Mouse (Mus musculus): ENCODE results near the gene Gm10577.

The Gm10577 gene

DNA sequence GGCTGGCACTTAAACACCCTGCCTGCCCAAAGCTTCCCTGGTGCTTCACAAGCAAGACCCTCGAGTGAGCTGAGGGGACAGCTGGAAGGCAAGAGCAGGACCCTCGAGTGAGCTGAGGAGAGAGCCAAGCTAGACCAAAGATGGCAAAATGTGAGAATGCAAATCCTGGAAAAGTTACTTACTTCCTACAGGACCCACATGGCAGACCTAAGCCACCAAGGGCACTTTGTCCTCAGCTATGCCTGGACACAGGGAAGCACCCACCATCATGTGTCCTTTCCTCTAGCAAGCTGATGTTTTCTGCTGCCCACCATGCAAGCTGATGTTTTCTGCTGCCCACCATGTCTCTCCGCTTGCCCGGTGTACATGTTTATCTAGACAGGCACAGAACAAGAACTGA, at the start of gene Gm10577:
Gm10577 (minus strand) TSS at position 101 of the 400 bp plus-strand sequence.
- in situ Hi-C loops (cut with MboI; ENCODE audit: low sequenced_read_pairs): no loop called here

DNA sequence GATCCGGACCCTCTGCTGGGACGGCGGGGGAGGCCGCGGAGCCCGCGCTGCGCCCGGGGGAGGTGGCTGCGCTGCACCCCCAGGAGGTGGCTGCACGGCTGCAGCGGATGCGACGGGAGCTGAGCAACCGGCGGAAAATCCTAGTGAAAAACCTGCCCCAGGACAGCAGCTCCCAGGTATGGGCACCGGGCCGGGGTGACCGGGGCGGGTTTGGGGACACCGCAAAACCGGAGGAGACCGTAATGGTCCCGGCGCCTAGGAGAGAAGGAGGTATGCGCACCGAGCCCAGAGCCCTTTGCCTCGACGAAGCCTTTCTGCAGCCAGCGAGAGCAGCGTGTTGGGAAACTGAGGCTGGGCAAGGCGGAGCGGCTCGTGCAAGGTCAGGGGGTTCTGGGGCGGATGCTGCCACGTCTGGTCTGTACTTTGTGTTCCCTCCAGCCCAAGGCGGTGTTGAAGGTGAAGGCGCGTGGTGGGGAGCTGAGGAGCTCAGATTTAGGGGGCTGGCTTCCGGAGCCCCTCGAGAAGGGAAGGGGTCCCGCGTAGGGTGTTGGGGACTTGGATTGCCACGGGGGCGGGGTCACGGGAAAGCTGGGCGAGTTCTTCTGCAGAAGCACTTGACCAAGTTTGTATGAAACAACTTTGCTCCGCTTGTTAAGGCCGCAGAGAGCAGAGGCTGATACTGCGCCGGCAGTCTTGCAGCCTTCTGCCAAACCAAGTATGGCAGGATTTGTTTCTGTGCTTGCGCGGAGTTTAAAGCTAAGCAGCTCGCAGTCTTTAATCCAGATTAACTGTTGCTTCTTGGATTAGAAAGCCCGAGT, 48.9 kb upstream of the Gm10577 start:
- in situ Hi-C loops (cut with MboI; ENCODE audit: low sequenced_read_pairs): no loop called here

DNA sequence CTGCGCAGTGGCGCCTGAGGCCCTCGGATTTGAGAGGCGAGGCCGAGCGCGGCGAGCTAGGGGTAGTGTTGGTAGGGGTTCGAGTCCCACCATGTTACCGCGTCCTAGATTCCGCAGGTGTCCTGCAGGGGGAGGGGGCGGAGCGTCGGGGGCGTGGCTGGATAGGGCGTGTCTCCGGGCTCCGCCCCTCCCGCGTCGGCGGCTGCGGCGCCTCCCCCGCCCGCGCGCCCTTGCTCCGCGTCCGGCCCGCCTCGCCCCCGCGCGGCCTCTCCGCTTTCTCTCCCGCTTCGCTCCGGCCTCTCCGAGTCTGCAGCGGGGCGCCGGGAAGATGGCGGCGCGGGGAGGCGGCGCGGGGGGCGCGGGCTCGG, 48.3 kb upstream of the Gm10577 start, which contains the start of gene Raver2:
Raver2 (plus strand) TSS at position 198 of the 368 bp plus-strand sequence.
- in situ Hi-C loops (cut with MboI; ENCODE audit: low sequenced_read_pairs): no loop called here

DNA sequence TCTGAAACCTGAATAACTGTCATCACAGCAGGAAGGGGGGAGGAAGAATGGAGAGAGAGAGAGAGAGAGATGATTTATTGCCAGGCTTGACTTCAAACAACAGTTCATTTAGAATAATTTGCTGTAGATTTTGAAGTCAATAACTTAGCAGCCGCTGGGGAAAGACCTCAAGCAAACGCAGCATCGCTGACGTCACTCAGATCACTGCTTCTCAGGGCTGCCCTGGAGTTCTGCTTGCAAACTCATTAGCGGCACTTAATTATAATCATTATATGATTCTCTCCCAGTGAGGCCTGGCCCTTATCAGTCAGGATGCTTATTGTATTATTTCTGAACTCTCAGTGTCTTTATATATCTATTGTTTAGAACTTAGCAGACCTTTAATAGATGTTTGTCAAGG, 45.9 kb upstream of the Gm10577 start:
- in situ Hi-C loops (cut with MboI; ENCODE audit: low sequenced_read_pairs): no loop called here

DNA sequence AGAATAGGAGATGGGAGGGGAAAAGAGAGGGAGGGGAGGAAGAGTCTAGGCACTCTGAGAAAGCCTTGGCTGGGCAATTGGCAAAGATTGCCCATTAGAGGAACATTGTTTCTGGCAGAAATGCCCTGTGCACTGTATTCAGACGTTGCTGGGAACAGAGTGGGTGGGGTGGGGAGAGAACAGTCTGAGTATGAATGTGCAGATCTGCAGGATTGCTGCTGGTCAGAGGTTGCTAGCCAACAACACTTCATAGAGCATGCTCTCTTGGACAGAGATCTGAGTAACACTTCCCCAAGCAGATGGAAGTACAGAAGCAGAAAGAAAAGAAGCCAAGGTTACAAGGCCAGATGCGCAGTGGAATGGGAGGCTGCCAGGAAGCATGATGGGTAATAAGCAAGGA, 41.6 kb upstream of the Gm10577 start:
- in situ Hi-C loops (cut with MboI; ENCODE audit: low sequenced_read_pairs): no loop called here

DNA sequence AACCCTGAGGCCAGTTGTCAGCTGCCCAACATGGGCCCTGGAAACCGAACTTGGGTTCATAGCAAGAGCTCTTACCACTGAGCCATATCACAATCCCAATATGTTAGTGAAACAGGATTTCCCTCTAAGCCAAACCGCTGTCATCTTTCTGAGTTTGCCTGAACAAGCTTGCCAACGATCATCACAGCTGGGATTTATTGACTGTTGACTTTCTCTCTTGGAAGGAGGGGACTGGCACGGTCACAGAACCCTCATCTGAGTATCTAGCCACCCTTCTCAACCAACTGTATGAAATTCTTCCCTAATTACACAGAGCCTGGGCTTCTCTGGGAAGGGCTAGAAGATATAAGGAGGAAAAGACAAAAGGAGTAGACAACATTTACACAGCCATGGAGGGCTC, 26.1 kb upstream of the Gm10577 start:
- in situ Hi-C loops (cut with MboI; ENCODE audit: low sequenced_read_pairs): no loop called here

DNA sequence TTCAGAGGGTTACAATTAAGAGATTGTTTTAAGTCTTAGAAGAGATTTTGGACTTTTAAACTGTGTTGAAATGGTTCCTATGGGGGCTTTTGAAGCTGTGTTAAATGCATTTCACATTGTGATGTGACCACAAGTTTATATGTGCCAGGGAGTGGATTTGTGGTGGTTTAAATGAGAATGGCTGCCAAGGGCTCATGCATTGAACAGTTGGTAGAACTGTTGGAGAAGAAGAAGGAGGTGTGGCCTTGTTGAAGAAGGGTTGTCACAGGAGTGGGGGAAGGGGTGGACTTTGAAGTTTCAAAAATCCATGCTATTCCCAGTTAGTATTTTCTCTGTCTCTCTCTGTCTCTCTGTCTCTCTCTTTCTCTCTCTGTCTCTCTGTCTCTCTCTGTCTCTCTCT, 23.7 kb upstream of the Gm10577 start:
- in situ Hi-C loops (cut with MboI; ENCODE audit: low sequenced_read_pairs): no loop called here

DNA sequence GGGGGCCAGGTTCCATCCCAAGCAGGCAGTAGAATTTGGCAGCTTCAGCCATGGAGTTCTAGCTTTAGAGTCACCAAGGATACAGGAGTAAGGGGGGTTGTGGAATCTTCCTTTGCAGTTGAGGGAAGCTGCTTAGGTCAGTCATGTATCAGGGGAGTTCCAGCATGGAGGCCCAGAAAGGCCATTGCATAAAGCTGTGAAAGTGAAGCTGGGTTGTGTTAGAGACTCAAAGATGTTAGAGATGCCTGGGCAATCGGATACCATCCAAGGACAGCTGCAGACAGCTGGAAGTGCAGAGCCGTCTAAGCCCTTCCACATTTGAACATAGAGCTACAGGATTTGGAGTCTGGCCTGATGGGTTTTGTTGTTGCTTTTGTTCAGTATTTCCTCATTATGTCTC, 23.2 kb upstream of the Gm10577 start:
- in situ Hi-C loops (cut with MboI; ENCODE audit: low sequenced_read_pairs): no loop called here

DNA sequence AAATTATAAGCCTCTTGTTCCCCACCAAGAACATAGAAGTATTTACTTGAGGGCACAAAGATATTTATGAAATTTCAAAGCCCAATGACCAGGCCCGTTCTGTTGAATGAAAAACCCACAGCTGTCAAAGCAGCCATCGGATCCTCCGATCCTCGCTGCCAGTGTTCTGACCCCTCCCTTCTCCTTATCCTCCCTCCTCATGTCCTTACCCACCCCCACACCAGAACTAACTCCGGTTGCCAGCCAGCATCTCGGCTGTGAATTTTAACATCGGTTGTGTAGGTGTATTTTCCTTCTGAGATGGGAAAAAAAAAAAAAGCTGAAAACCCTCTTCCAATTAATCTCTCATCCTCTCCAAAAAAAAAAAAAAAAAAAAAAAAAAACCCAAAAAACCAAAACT, 16.7 kb upstream of the Gm10577 start:
- in situ Hi-C loops (cut with MboI; ENCODE audit: low sequenced_read_pairs): no loop called here

DNA sequence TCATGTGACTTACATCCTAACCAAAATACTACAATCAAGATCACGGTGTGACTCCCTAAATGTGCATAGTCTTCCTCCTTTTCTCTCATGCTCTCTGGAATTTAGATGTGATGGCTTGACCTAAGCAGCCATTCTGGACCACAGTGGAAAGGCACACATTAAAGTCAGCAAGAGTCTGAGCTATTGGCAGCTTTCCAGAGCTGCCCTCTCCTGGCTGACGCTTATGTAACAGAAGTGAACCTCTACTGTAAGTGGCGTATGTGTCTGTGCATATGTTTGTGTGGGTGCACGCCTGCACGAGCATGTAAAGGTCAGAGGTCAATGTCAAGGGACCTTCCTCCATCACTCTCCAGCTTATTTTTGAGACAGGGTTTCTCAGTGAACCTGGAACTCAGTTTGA, 14.6 kb upstream of the Gm10577 start:
- in situ Hi-C loops (cut with MboI; ENCODE audit: low sequenced_read_pairs): no loop called here

DNA sequence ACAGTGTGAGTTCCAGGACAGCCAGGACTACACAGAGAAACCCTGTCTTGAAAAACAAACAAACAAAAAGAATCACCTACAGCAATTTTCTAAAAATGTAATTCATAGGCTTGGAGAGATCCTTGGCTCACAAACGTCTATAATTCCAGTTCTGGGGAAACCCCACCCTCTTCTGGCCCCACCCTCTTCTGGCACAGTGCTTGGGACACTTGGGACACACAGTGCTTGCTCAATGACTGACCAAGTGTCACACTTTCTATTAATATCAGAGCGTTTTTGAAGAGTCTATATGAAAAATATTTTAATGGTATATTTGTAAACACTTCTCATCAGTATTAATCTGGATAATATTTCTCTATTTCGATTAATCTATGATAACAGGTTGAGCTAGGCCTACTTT, 12.6 kb upstream of the Gm10577 start:
- in situ Hi-C loops (cut with MboI; ENCODE audit: low sequenced_read_pairs): no loop called here

DNA sequence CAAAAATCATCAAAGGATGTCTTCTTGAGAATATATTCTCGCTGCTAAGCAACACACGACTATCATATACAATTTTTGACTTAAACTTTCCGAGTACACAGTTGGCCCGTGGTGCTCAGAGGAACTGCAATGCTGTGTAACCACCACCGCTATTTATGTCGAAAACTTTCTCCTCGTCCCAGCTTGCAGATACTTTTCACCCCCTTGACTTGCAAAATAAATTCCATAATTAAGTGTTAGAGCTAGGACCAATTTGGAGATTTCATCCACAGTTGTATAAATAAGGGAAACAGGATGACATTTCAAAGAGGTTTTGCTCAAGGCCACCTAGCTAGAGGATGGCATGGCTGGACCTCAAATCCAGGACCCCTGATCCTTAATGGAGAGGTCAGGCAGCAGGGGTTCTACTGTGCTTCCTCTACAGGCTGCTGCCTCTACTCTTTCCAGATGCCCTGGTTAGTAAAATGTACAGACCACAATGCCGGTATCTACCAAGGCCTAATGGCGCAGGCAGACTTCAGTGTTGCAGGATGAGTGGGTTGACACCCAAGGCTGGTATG, 7.4 kb upstream of the Gm10577 start:
- in situ Hi-C loops (cut with MboI; ENCODE audit: low sequenced_read_pairs): no loop called here

DNA sequence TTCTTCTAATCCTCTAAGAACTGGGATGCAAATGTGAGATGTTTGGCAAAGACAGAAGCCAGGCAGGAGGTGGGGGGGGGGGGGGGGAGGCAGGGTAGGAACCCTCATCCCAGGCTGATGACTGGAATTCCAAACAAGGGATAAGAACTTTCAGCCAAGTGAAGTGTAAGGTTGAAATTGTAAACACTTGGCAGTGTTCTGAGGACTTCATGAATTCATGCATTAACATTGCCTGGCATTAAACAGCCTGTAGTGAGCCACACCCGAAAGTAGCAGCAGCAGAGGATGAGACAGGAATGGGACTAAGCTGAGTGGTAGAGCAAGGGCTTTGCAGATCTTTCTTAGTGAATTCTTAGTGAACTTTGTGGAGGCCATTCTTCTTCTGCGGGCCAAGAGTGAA, 6.5 kb upstream of the Gm10577 start:
- in situ Hi-C loops (cut with MboI; ENCODE audit: low sequenced_read_pairs): no loop called here

DNA sequence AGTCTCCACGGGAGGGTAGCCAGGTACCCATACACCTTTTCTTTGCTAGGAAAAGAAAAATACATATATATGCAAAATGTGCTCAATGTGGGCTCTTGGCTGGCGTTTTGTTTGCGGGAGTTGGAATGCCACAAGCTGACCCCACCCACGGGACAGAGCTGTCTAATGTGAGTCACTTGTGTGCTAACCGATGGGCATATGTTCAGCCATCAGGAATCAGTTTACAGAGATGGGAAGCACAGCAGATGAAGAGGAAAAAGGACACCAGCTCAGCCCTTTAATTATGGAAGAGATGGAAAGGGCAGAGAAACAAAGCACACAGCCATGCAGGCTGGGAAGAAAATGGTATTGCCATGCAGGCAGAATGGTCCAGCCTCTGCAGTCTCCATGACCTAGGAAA, 6.1 kb upstream of the Gm10577 start:
- in situ Hi-C loops (cut with MboI; ENCODE audit: low sequenced_read_pairs): no loop called here

DNA sequence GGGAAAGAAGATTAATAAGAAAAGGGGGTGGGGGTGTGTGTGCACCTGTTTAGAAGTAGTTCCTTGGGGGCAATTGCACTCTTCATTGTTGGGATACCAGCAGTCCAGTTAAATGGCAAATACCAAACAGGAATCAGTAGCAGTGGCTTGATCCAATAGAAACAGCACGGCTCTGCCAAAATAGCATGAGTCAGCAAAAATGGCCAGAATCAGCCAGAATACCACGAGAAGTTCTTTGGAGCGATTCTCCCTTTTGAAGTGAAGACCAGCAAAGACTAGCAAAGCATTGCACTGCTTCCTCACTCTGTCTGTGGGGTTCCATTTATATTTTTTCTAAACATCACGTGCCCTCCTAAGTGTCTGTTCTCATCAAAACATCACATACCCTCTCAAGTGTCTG, 2.7 kb downstream of the Gm10577 start:
- in situ Hi-C loops (cut with MboI; ENCODE audit: low sequenced_read_pairs): no loop called here

DNA sequence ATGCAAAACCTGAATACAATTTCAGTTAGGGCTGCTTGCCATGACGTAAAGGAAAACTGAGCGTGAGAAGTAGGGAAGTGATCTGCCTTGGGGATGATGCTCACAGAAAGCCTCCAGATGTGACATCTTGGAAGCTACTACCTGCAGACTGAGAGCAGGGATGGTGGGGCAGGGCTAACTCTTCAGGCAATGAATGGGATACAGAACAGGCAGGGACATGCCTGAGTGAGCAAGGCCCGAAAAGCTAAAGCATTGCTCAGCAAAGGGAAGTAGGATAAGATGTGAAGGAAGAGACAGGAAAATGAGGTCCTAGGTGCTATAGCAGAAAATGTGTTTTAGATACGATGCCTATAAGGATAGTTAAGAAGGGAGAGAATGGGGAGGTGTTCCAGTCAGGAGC, 11.4 kb downstream of the Gm10577 start:
- in situ Hi-C loops (cut with MboI; ENCODE audit: low sequenced_read_pairs): no loop called here

DNA sequence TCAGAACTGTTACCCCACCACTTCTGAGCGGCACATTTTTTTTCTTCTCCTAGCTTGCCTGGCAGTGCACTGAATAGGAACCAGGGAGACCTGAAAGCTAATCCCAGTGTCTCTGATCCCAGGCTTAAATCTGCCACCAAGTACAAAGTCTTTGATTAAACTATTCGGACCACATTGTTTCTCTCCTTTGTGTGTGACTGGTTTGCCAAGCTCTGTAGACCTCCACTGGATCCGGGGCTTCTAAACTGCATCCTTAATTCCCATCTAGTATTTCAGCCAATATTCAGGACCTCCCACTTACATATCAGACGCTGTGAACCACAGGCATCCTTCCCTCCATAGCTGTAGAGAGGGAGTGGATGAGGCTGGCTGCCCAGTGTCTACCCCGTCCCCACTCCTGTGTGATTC, 12.1 kb downstream of the Gm10577 start:
- in situ Hi-C loops (cut with MboI; ENCODE audit: low sequenced_read_pairs): no loop called here

DNA sequence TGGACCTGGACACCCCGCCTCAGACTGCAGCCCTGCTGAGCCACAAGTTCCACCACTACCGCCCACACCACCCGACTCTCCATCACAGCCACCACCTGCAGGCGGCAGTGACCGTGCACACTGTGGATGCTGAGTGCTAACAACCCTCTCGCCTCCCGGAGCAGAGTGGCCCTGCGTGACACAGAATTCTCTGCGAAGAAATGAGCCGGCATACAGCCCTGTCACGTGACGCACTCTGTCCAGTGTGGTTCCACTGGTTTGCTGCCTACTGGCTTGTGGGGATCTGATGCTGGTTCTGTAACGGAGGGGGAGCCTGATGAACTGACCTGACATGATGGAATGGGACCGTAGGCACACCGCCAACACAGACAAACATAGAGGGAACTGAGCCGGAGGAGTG, 17.5 kb downstream of the Gm10577 start:
- in situ Hi-C loops (cut with MboI; ENCODE audit: low sequenced_read_pairs): no loop called here

DNA sequence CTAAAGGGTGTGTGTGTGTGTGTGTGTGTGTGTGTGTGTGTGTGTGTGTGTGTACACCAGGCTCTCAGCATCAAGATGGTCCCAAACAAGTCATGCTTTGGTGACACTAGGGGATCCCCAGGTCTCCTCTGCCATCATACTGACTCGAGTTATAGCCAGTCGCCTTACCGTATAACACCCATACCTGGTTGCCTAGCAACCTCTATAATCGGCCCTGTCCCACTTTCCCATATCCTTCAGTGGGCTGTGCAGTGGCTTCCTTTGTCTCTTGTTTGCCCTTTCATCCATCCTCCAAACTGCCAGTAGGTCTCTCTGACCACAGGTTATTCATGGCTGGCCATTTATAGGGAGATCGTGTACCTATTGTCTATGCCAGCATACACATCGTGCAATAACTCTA, 19.4 kb downstream of the Gm10577 start:
- in situ Hi-C loops (cut with MboI; ENCODE audit: low sequenced_read_pairs): no loop called here

DNA sequence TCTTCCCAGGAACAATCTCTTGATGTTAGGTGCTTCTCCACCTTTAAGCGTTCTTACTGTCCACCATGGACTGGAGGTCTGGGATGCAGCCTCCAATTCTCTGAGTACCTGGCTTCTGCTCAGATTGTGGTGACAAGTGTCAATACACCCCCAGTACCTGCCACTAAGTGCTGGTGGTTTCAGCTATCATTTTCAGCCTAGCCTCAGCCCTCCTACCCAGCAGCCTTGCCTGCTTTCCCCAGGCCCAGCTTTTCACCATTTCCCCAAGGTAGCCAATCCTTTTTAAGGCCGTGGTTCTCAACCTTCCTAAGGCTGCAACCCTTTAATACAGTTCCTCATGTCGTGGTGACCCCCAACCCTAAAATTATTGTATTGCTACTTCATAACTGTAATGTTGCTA, 19.9 kb downstream of the Gm10577 start:
- in situ Hi-C loops (cut with MboI; ENCODE audit: low sequenced_read_pairs): no loop called here

DNA sequence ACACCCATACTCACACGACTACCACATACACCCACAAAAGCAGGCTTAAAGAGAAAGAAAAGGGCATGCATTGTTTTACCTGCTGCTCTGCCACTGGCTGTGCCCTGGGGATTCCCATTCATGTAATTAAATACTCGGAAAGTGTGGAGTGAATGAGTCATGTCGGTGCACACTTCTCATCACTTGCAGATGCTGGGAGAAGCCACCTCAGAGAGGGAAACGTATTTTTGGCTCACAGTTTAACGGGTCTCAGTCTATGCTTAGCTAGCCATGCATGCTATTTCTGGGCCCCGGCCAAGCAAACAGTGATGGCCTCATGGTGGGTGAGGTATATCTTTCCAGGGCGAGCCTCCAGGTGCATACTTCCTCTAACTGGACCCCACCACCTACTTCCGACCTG, 21.6 kb downstream of the Gm10577 start:
- in situ Hi-C loops (cut with MboI; ENCODE audit: low sequenced_read_pairs): no loop called here

DNA sequence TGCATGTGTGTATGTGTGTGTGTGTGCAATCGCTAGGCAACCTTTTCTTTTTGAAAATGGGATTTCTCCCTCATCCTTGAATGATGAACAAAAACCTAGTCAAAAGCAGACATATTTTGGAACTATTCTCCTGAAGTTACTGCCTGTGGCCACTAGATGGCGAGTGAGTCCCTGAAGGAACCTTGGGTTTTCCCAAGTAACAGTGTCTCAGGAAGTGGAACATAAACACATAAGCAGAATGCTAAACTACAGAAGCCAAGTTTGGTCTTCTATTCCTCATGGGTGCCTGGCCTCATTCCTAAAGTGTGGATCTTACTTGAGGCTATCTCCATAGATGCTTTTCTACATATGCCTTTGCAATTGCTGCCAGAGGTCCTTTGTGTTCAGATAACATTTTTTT, 22.4 kb downstream of the Gm10577 start:
- in situ Hi-C loops (cut with MboI; ENCODE audit: low sequenced_read_pairs): no loop called here

Data from CH12F3 (cell line).